Mouse (Mus musculus): ENCODE data around the gene Zfp605. TPM values are rescaled to one million over a fixed set of nuclear protein-coding genes. Genes with fewer than 3 reads are reported as not detected.
"Not testable (repeated sequence)": the region's sequence is repeated elsewhere in the genome, so short reads cannot be mapped to it uniquely, and the experiment has no call there.

Zfp605 gene
- total RNA-seq (2021) = 1 to 10 TPM; 2.2 to 3.3 TPM
- polyA plus RNA-seq (2012; rRNA removed) = 0.68 and 1.2 TPM in 2 replicates
- long read RNA-seq, partial matches to known transcripts = 0 of 4 reads
- long read RNA-seq, other reads (novel, unspliced or antisense) = 0 of 4 reads

GRCm38 (mm10) chr5:110109991-110110441 is at the start of gene Zfp605:
Gene Zfp605, plus strand, starts transcription at chr5:110110092.
- Histone ChIP-seq H3K27ac (peak within 1 kb of the TSS; percentile 82), H3K4me1 (ENCODE audit: control insufficient read depth, insufficient read depth, low read length) (no peaks in the 10 kb centered on the region), H3K36me3 (ENCODE audit: control insufficient read depth, insufficient read depth, low read length) (no peaks in the 10 kb centered on the region), H3K4me3 (peak within 1 kb of the TSS; percentile 95), H3K27me3 (ENCODE audit: control insufficient read depth, insufficient read depth, low read length) (no peaks in the 10 kb centered on the region), H3K9ac (ENCODE audit: low read depth, low read length) (peak within 1 kb of the TSS; percentile 55), H3K79me2 (replicated peaks; ENCODE audit: control insufficient read depth, insufficient read depth, low read length) (no peaks in the 10 kb centered on the region)
- TF ChIP-seq EP300 (IDR thresholded peaks at IDR 0.05; ENCODE audit: insufficient read depth, low read depth, low read length) (0 out of 2 replicates have a peak, but pooled peaks have one; percentile 44), CTCF (IDR thresholded peaks at IDR 0.05) (0 out of 2 replicates have a peak, but pooled peaks have one; percentile 7), POLR2A (IDR thresholded peaks at IDR 0.05; ENCODE audit: insufficient read depth, low read depth, low read length) (peak; percentile 31)
- intact Hi-C loops (cut with DNase I) = loop anchor here (10.0 kb wide), 1 partner anchor 185 kb away; the partner anchor contains the start of gene Gm15446
- under 1% methylated on average over 12 of the region's 12 CpGs for WGBS
- peak; percentile 90 for DNase-seq

- WGBS = 82% methylated on average over 2 of the region's 2 CpGs
Observed at GRCm38 (mm10) chr5:110072413-110072812, 37.5 kb upstream of the Zfp605 start, which contains the start of gene Gm17655. Gene Gm17655, minus strand, starts transcription at chr5:110072513.

GRCm38 (mm10) chr5:110082961-110083360 is 26.9 kb upstream of the Zfp605 start:
- H3K4me3 ChIP-seq = no peak overlapping the region
- DNase-seq = no peak
- H3K9ac ChIP-seq (ENCODE audit: low read depth, low read length) = no peak overlapping the region
- H3K27me3 ChIP-seq (ENCODE audit: control insufficient read depth, insufficient read depth, low read length) = no peaks in the 10 kb centered on the region
- intact Hi-C loops (cut with DNase I) = no loop called here
- WGBS = 55% methylated on average over 4 of the region's 4 CpGs
- no peak overlapping the region for H3K27ac ChIP-seq
- H3K36me3 ChIP-seq (ENCODE audit: control insufficient read depth, insufficient read depth, low read length) = no peaks in the 10 kb centered on the region
- no peaks in the 10 kb centered on the region for H3K4me1 ChIP-seq (ENCODE audit: control insufficient read depth, insufficient read depth, low read length)
- H3K79me2 ChIP-seq (replicated peaks; ENCODE audit: control insufficient read depth, insufficient read depth, low read length) = no peaks in the 10 kb centered on the region
- TF ChIP-seq POLR2A (IDR thresholded peaks at IDR 0.05; ENCODE audit: insufficient read depth, low read depth, low read length) = no peak
- TF ChIP-seq CTCF (IDR thresholded peaks at IDR 0.05) = no peak
- TF ChIP-seq EP300 (IDR thresholded peaks at IDR 0.05; ENCODE audit: insufficient read depth, low read depth, low read length) = no peak

More at GRCm38 (mm10) chr5:110072413-110072812, 37.5 kb upstream of the Zfp605 start, which contains the start of gene Gm17655:
- H3K4me3 ChIP-seq; H3K9ac ChIP-seq (ENCODE audit: low read depth, low read length); H3K36me3 ChIP-seq (ENCODE audit: control insufficient read depth, insufficient read depth, low read length); H3K27ac ChIP-seq; DNase-seq; H3K27me3 ChIP-seq (ENCODE audit: control insufficient read depth, insufficient read depth, low read length); H3K4me1 ChIP-seq (ENCODE audit: control insufficient read depth, insufficient read depth, low read length); intact Hi-C loops (cut with DNase I); H3K79me2 ChIP-seq (replicated peaks; ENCODE audit: control insufficient read depth, insufficient read depth, low read length): not testable (repeated sequence)

DNA sequence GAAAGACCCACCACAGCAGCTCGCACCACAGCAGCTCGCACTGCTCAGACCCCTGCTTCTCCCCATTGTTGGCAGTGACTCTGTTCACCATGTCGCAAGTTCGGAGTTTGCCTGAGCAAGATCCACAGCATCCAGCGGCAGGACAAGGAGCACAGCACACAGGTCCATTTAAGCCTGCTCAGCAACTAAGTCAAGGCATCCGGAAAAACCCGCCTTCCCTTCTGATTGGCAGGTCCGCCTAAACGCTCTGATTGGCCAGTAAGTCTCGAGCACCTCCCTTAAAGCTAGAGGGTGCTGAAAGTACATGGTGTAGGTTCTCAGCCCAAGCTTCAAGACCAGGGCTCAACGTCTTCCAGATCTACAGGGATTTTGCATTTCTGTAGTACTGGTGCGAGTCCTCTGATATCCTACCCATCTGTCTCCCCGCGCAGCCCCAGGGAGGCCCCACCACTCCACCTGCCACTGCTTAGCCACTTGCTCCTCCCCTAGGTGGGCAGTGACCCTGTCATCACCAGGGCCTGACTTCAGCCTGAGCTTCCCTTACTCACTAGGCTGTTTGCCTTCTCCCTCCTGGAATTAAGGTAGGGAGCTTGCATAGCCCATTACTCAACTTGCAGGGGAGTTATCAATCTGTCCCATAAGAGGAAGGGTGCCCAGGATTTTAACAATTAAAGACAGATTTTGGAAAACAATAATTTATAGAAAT is 23.6 kb upstream of the Zfp605 start:
- WGBS = 23% methylated on average over 14 of the region's 14 CpGs
- Histone ChIP-seq H3K36me3 (ENCODE audit: control insufficient read depth, insufficient read depth, low read length) (no peaks in the 10 kb centered on the region), H3K27ac (no peak overlapping the region), H3K4me3 (no peak overlapping the region), H3K79me2 (replicated peaks; ENCODE audit: control insufficient read depth, insufficient read depth, low read length) (no peaks in the 10 kb centered on the region), H3K9ac (ENCODE audit: low read depth, low read length) (no peak overlapping the region), H3K4me1 (ENCODE audit: control insufficient read depth, insufficient read depth, low read length) (no peaks in the 10 kb centered on the region), H3K27me3 (ENCODE audit: control insufficient read depth, insufficient read depth, low read length) (no peaks in the 10 kb centered on the region)
- intact Hi-C loops (cut with DNase I) = no loop called here
- no peak for TF ChIP-seq POLR2A (IDR thresholded peaks at IDR 0.05; ENCODE audit: insufficient read depth, low read depth, low read length)
- TF ChIP-seq CTCF (IDR thresholded peaks at IDR 0.05) = no peak
- no peak for TF ChIP-seq EP300 (IDR thresholded peaks at IDR 0.05; ENCODE audit: insufficient read depth, low read depth, low read length)
- no peak for DNase-seq

DNA sequence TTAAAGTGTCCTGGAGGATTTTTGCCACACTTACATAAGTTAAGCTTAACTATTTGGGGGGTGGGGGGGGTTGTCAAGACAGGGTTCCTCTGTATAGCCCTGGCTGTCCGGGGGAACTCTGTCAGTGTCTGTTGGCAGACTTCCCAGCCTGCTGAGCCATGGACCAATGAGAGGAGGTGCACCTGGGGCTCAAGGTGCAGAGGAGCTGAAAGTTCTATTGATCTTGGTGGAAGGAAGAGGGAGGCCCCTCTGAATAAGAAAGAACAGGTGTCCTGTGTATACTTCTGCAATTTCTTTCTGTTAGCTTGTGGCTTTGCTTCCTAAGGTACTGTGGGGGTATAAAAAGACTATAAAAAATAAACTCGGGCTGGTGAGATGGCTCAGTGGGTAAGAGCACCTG is 18.3 kb upstream of the Zfp605 start:
- no peaks in the 10 kb centered on the region for H3K36me3 ChIP-seq (ENCODE audit: control insufficient read depth, insufficient read depth, low read length)
- intact Hi-C loops (cut with DNase I) = loop anchor here (5.0 kb wide), 1 partner anchor 34 kb away; no protein-coding TSS in a partner anchor
- no peaks in the 10 kb centered on the region for H3K27me3 ChIP-seq (ENCODE audit: control insufficient read depth, insufficient read depth, low read length)
- DNase-seq = no peak
- no peak for TF ChIP-seq CTCF (IDR thresholded peaks at IDR 0.05)
- TF ChIP-seq EP300 (IDR thresholded peaks at IDR 0.05; ENCODE audit: insufficient read depth, low read depth, low read length) = no peak
- TF ChIP-seq POLR2A (IDR thresholded peaks at IDR 0.05; ENCODE audit: insufficient read depth, low read depth, low read length) = no peak
- no peak overlapping the region for H3K4me3 ChIP-seq
- H3K27ac ChIP-seq = no peak overlapping the region
- no peak overlapping the region for H3K9ac ChIP-seq (ENCODE audit: low read depth, low read length)
- H3K4me1 ChIP-seq (ENCODE audit: control insufficient read depth, insufficient read depth, low read length) = no peaks in the 10 kb centered on the region; the same call in 1 of the 2 replicates
- H3K79me2 ChIP-seq (replicated peaks; ENCODE audit: control insufficient read depth, insufficient read depth, low read length) = no peaks in the 10 kb centered on the region
- WGBS = 53% methylated on average over 2 of the region's 2 CpGs

Data from heart, adult 2 months (tissue).